Mouse (Mus musculus) hindbrain, embryonic 16.5 days (tissue): Measurements from ENCODE around the gene Mindy2. TPM values are rescaled to one million over a fixed set of nuclear protein-coding genes. Genes with fewer than 3 reads are reported as not detected.

Source experiments
- polyA plus RNA-seq: library from polyadenylated mRNA; unstranded; fragments of >200 nt; fragmentation: Nextera tagmentation; extraction: Ambion mirVana; gene quantifications from 2 replicates; pipeline ENCODE4 v1.2.1, GENCODE M21; 2015

The Mindy2 gene
- polyA plus RNA-seq, 1 experiment from 2014 or later: 22.2 TPM

Other genes starting within 250 kb of the Mindy2 start
- 28.4 and 29.9 TPM in 2 replicates for gene Ccnb2, start 235.6 kb downstream of the Mindy2 start, polyA plus RNA-seq
- 23.2 and 28.2 TPM in 2 replicates for gene Rnf111, start 153.4 kb downstream of the Mindy2 start, polyA plus RNA-seq
- 49.0 and 55.6 TPM in 2 replicates for gene Sltm, start 114.4 kb downstream of the Mindy2 start, polyA plus RNA-seq
- 0.14 and 0.21 TPM in 2 replicates for gene Gm10642, start 923 bp downstream of the Mindy2 start, polyA plus RNA-seq
- 46.7 and 53.7 TPM in 2 replicates for gene Adam10, start 21.8 kb upstream of the Mindy2 start, polyA plus RNA-seq